Mouse (Mus musculus): ENCODE data around the gene Abcd3.

Abcd3 gene

DNA sequence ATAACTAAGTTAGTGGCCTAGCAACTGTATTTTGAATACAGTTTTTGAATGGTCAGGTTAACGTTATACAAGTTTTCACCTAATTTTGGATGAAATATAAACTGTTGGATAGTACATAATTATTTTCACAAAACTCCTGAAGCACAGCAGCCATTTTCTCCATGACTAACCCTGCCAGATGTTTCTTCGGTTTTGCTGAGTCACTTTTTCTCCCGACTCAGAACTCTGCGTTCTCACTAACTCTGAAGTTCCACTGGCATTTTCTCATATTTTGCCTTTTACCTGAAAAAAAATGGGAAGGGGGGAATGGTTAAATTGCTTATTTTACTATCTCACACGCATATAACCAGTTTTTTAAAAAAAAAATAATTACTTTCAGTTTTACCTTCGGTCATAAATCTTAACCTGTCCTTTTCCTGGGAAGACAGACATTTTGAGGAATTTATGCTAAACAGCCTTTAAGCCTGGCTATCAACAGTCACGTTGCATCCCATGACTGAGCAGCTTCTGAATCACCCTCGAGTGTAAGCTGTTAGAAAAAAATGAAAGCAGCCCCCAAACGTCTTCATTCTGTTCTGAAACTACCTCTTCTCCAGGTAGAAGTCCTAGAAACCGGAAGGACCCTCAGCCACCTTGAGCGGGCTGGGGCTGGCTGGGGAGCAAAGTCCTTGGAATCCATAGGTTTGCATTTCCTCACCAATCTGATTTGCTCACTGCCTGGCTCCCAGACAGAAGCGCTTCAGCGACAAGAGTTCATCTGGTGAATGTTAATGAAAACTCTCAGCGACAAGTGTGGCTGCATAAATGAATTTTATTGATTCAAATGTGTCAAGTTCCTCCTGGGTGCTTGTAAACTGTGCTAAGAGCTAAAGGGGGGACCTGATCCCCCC lies 94.1 kb downstream of the Abcd3 start:
- in situ Hi-C loops (cut with MboI; ENCODE audit: low pct_unique_long_range_greater_than_20kb in 1 of 2, low sequenced_read_pairs in 2 of 2, unreplicated experiment in 1 of 2): loop anchor here in 1 of 2 experiments (25.0 kb wide), 1 partner anchor 409 kb away; no protein-coding TSS in a partner anchor

DNA sequence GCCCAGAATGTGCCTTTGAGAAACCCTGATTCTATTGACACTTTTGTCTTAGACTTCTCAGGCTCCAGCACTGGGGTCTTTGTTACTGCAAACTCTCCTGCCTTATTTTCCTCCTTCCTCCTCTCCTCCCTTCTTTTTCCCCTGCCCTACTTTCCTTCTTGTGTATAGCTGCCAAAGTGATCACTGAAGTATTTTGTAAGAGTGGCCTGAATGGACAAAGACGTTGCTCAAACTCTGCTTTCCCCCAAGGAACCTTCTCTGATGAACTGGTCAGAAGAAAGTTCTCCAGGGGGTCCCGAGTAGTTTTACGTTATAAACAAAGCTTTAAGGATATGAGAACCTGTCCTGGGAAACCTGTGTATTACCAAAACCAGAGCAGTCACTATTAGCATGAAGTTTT lies 95.4 kb downstream of the Abcd3 start:
- in situ Hi-C loops (cut with MboI; ENCODE audit: low pct_unique_long_range_greater_than_20kb in 1 of 2, low sequenced_read_pairs in 2 of 2, unreplicated experiment in 1 of 2): loop anchor here in 1 of 2 experiments (25.0 kb wide), 1 partner anchor 407 kb away; no protein-coding TSS in a partner anchor

DNA sequence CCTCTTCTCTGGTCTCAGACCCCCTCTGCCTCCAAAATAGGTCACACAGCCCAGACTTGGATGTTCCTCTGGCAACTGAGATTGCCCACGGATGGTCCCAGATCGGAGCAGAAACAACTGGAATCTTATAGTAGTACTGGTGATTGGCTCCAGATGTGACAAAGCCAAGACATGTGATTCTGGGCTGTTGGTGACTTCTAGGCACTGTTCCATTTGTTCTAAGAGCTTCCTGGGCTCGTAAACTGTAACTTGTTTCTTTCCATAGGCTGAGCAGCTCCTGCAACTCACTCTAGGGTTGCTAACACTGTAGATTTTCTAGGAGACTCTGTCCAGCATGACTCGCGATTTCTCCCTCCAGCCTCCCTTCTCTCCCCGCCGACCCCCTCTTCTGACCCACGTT lies 96.4 kb downstream of the Abcd3 start:
- in situ Hi-C loops (cut with MboI; ENCODE audit: low pct_unique_long_range_greater_than_20kb in 1 of 2, low sequenced_read_pairs in 2 of 2, unreplicated experiment in 1 of 2): loop anchor here in 1 of 2 experiments (25.0 kb wide), 1 partner anchor 406 kb away; no protein-coding TSS in a partner anchor

DNA sequence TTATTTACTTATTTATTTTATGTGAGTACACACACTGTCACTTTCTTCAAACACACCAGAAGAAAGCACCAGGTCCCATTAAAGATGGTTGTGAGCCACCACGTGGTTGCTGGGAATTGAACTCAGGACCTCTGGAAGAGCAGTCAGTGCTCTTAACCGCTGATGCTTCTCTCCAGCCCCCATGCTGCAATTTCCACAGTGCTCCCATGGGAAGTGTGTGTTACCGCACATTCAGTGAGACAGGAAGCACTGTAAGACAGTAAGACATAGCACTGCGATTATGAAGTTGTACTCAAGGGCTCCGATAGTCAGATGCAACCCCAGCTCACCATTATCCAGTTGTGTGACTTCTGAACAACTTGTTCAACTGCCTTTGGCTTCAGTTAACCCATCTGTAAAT lies 98.6 kb downstream of the Abcd3 start:
- in situ Hi-C loops (cut with MboI; ENCODE audit: low pct_unique_long_range_greater_than_20kb in 1 of 2, low sequenced_read_pairs in 2 of 2, unreplicated experiment in 1 of 2): loop anchor here in 1 of 2 experiments (25.0 kb wide), 1 partner anchor 404 kb away; no protein-coding TSS in a partner anchor

DNA sequence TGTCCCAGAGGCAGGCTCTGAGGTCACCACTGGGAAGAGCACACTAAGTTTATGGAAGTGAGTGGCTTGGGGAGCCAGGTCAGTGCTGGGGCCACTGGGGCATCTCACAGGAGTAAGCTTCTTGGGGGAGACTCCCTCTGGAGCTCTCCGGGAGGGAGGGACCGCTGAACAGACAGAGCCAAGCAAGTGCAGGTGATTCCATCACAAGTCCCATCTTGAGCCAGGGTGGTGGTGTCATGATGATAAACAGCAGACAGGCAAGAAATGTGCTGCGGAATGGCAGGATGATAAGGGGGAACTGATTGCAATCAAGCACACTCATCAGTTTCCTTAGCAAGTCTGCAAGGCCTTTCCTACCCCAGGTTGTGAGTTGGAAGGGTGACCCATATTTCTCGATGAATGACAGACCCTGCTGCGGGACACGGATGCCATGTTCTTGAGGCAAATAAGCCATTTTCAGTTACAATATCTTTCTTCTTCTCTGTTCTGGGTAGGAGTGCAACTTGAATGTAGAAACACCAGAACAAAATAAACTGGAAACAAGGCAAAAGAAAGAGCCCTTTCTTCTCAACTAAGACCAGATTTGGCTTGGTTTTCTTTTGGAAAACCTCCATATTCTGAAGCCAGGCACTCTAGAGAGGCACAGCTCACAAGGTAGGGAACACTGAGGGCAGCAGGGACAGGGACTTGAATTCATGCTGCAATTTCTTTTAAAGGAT lies 99.2 kb downstream of the Abcd3 start:
- in situ Hi-C loops (cut with MboI; ENCODE audit: low pct_unique_long_range_greater_than_20kb in 1 of 2, low sequenced_read_pairs in 2 of 2, unreplicated experiment in 1 of 2): loop anchor here in 1 of 2 experiments (25.0 kb wide), 1 partner anchor 404 kb away; no protein-coding TSS in a partner anchor

DNA sequence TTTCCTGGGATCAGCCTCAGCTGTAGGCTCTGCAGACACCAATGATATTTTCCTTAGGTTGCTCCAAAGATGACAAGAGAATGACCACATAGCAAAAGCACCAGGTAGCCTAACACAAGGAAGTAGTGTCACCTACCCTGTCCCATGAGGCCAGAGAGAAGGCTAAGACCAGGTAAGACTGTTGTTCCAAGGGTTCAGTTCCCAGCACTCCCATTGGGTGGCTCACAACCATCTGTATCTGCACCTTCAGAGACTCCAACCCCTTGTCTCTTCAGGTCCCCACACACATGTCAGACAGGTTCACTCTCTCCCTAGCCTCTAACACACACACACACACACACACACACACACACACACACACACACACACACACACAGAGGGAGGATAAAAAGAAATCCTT lies 99.8 kb downstream of the Abcd3 start:
- in situ Hi-C loops (cut with MboI; ENCODE audit: low pct_unique_long_range_greater_than_20kb in 1 of 2, low sequenced_read_pairs in 2 of 2, unreplicated experiment in 1 of 2): loop anchor here in 1 of 2 experiments (25.0 kb wide), 1 partner anchor 403 kb away; no protein-coding TSS in a partner anchor

DNA sequence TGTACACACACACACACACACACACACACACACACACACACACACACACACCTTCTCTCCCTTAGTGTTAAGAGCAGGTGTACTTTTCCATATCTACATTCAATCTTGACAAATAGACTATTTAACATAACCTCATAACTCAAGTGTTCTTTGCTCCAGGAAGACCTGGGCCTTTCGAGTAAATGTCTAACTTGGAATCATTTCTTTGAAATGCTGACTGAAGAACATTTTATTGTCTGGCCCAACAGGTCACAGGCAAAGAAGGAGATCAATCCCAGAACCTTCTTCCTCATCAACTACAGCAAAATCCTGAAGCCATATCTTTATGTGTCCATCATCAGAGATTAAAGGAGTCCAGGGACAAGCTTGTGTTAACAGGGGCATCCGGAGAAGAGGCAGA lies 100.6 kb downstream of the Abcd3 start:
- in situ Hi-C loops (cut with MboI; ENCODE audit: low pct_unique_long_range_greater_than_20kb in 1 of 2, low sequenced_read_pairs in 2 of 2, unreplicated experiment in 1 of 2): loop anchor here in 1 of 2 experiments (25.0 kb wide), 1 partner anchor 402 kb away; no protein-coding TSS in a partner anchor

DNA sequence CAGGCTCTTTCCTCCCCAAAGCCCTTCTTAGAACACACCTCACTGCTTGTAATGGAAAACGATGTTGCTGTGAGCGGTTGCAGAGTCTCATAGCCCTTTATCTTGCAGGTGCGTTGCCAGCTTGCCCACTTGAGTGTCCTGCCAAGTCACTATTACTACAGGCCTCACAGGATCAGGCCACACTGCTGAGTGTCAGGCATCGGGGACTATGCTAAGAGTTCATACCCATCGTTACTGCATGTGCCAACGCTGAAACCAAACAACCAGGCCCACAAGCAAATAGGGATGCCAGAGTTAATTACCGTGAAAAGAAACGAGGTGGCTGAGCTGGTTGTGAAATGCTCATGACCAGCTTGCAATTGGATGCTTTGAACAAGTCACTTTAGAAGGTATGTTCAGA lies 101.3 kb downstream of the Abcd3 start:
- in situ Hi-C loops (cut with MboI; ENCODE audit: low pct_unique_long_range_greater_than_20kb in 1 of 2, low sequenced_read_pairs in 2 of 2, unreplicated experiment in 1 of 2): loop anchor here in 1 of 2 experiments (25.0 kb wide), 1 partner anchor 402 kb away; no protein-coding TSS in a partner anchor

DNA sequence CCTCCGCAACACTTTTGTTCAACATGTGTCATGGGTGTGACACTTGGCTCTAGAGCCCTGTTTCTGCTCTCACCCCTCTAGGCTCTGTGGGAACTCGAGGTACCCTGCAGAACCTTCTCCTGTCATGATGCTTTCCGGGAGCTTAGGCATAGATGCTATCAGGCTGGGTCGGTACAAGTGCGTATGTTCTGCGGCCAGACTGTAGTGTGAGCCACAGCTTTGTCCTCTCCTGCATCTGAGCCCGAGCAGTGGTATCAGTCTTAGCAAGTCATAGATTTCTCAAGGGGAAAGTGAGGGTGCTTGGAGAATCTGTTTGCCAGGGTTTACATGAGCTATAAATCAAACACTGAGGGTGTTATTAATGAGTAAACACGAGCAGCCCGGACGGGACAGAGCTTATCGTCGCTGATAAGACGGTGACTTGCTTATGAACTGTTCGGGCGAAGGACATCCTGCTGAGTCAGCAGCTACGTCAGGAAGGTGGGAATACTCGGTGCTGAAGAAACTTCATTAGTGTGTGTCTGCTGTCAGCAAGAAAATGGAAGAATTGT lies 101.9 kb downstream of the Abcd3 start:
- in situ Hi-C loops (cut with MboI; ENCODE audit: low pct_unique_long_range_greater_than_20kb in 1 of 2, low sequenced_read_pairs in 2 of 2, unreplicated experiment in 1 of 2): loop anchor here in 1 of 2 experiments (25.0 kb wide), 1 partner anchor 401 kb away; no protein-coding TSS in a partner anchor

DNA sequence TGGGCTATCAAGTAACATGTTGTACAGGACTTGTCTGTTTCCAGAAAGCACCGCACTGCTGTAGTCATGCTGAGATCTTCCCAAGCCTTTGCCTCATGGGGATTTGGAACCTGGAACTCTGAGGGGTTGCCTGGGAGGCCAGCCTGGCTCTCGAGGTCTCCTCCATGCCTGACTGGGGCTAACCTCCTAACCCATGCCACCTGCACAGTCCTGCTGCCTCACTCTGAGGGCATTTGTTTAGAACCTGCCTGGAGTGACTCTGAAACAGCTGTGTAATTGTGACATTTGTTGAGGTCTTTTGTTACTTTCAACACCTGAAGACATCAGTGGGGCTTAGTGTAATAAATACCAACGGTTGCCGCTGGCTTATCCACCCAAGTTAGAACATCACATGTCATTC lies 102.9 kb downstream of the Abcd3 start:
- in situ Hi-C loops (cut with MboI; ENCODE audit: low pct_unique_long_range_greater_than_20kb in 1 of 2, low sequenced_read_pairs in 2 of 2, unreplicated experiment in 1 of 2): loop anchor here in 1 of 2 experiments (25.0 kb wide), 1 partner anchor 400 kb away; no protein-coding TSS in a partner anchor

DNA sequence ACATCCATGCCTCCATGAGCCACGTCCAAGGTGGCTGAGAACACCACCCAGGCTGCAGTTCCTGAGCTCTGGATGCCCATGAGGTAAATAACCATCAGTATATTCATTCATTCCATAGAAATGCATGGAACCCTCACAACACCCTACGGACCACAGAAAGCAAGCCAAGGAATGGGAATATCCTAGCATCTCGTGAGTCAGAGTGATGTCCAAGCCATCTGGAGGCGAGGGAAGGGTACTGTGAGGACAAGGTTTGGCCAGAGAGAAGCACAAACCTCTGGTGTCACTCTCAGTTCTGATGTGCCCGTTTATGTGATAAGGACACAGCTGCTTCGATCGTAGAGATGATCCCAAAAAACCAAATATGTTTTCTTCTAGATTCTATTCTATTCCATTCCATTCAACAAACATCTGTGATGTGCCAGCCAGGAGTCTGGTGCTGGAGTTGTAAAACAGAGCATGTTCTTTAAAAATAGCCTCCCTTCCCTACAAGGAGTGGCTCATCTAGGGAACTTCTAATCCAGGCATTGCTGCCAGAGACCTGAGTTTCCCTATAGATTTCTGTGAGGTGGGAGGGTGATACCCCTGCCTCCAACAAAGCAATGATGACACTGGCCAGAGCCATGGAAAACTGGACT lies 104.1 kb downstream of the Abcd3 start:
- in situ Hi-C loops (cut with MboI; ENCODE audit: low pct_unique_long_range_greater_than_20kb in 1 of 2, low sequenced_read_pairs in 2 of 2, unreplicated experiment in 1 of 2): loop anchor here in 1 of 2 experiments (25.0 kb wide), 1 partner anchor 399 kb away; no protein-coding TSS in a partner anchor
